Mouse (Mus musculus) frontal cortex, adult 2 months (tissue): ENCODE results near the gene Gigyf1. TPM values are rescaled to one million over a fixed set of nuclear protein-coding genes. Genes with fewer than 3 reads are reported as not detected.

Experiments used
- DNase-seq, 2 experiments: peaks; one replicate each; pipeline ENCODE4 v3.0.0; 2022; ENCODE audit warnings: low spot score in 1 of 2; ENCODE audit errors: extremely low spot score in 1 of 2
- polyA plus RNA-seq: library from polyadenylated mRNA; depleted of rRNA; stranded (reverse); fragments of >200 nt; gene quantifications from 2 replicates; pipeline ENCODE4 v1.2.3, GENCODE M21; 2012

Gene Gigyf1
- polyA plus RNA-seq, 1 experiment, result 56.4 TPM

DNA sequence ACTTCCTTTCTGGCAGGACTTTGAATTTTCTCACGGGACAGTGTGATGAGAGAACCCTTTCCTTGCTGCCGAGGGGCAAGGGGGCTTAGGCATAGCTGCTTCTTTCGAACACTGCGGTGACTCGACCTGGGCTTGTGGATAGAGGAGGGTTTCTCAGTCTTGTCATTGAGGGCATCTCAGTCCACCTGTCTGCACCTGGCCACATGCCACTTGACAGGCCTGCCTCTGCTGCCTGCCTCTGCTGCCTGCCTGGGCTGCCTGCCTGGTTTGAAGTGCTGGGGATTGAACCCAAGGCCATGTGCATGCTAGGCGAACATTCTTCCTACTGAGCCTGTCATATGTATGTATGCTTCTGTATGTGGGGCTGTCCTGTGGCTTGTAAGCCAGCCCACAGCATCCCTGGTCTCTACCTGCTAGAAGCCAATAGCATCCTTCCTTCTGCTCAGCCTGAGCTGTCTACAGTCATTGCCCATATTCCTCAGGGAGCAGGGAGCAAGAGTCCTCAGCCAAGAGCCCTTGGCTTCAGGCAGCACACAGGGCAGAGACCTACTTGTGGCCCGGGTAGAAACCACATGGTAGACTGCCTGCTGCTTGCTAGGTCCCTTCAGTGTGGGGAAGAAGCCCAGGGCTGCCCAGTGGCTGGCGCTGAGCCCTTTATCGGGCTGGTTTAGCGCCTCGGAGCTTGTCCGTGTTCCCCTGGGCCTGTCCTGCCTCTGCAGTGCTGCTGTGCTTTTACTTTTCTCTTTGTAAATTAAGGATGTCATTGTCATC, 4.2 kb upstream of the Gigyf1 start:
- DNase-seq, result no peak

DNA sequence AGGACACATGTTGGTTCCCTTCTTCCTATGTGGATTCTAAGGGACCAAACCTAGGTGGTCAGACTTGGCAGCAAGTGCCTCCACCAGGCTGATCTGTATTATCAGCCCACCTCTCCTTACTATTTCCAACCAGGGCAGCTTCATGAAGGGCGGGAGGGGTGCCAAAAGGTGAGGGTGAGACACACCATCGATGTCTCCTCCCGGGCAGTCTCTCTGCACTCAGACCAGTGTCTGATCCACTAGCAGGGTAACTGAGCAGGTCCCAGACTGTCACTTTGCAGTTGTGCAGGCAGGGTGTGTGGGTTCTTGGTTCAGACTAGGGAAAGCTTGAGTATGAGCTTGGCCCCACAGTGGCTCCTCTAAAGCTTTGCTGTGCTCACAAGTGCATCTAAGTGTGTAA, 3.5 kb upstream of the Gigyf1 start:
- no peak for DNase-seq

DNA sequence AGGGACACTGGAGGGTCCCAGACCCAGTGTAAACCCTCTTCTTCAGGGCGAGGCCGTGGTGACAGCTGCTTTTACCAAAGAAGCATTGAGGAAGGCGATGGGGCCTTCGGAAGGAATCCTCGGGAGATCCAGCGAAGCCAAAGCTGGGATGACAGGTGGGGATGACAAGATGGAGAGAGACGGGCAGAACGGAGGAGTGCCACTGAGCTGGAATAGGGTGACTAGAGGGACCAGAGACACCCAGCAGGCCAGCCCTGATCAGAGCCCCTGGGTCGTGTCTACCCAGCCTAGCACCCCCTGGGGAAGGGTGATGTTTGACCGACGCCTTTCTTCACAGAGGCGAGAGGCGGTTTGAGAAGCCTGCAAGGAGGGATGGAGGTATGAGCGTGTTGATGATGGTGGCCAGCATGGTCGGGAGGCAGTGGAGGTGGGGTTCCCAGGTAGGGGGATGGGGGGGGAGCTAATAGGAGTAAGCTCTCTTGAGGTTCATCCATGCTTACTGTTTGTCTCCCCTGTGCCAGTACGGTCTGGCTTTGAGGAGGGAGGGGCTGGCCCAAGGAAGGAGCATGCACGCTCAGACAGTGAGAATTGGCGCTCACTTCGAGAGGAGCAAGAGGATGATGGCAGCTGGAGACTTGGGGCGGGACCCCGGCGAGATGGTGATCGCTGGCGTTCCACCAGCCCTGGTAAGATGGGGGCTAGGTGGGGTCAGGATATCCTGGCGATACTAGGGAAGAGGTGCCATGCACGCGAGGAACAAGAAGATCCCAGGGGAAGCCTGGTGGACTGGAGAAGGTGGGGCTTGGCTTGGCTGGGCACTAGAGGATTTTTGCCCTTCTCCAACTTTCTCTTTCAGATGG, 1.6 kb downstream of the Gigyf1 start:
- no peak for DNase-seq

DNA sequence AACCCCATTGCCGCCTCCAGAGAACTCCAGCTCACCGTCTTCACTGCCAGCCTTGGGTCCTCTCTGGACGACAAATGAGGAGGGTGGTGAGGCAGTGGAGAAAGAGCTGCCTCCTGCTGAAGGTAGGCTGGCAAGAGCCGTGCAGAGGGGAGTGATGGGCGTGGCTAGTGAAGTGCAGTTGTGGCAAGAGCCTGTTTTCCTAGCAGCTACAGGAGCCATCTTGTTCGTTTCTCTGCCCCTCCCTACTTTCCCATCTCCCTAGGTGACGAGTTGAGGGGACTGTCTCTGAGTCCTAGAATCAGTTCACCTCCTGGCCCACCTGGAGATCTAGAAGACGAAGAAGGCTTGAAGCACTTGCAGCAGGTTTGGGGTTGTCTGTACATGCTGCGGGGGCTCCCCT, 3.5 kb downstream of the Gigyf1 start:
- no peak for DNase-seq

DNA sequence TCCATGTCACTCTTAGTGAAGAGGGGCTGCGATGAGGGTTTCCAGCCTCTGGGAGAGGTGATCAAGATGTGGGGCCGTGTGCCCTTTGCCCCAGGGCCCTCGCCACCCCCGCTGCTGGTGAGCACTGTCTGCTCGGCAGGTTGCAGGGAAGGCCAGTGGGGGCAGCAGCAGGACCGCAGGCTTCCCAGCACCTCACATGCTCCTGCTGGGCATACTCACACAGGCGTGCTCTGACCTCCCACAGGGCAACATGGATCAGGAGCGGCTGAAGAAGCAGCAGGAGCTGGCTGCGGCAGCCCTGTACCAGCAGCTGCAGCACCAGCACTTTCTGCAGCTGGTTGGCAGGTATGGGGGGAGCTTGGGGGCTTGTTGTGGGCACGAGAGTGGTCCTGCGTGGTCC, 4.4 kb downstream of the Gigyf1 start:
- no peak for DNase-seq

DNA sequence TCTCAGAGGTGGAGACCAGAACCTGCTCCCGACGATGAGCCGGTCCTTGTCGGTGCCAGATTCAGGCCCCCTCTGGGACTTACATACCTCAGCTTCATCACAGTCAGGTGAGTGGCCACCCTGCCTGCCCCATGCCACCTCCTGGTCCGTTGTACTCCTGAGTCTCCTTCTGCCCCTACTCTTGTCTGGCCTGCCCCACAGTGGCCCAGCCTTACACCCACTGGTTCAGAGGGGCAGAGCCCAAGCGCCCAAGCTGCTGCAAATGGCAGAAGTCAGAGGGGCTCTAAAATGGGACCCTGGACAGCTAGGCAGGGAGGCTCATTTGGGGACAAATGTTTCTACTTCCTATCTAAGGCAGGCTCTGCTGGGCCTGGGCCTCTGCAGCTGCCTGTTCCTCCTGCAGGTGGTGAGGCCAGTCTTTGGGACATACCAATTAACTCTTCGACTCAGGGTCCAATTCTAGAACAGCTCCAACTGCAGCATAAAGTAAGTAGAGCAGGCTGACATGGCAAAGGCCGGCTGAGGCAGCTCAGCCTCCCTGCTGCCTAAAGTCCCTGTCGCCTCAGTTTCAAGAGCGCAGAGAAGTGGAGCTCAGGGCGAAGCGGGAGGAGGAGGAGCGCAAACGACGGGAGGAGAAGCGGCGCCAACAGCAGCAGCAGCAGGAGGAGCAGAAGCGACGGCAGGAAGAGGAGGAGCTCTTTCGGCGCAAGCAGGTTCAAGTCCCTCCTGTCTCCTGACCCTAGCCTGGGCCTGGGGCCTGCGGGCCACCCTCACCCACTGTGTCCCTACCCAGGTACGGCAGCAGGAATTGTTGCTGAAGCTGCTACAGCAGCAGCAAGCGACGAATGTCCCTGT, 5.3 kb downstream of the Gigyf1 start:
- no peak for DNase-seq

DNA sequence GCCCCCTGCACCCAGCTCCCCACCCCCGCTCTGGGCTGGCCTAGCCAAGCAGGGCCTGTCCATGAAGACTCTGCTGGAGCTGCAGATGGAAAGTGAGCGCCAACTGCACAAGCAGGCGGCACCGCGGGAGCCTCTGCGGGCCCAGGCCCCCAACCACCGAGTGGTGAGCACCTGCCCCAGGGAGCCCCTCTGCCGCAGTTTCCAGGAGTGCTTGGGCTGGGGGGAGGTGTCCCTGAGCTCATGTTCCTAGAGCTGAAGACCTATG, 5.8 kb downstream of the Gigyf1 start:
- no peak for DNase-seq

DNA sequence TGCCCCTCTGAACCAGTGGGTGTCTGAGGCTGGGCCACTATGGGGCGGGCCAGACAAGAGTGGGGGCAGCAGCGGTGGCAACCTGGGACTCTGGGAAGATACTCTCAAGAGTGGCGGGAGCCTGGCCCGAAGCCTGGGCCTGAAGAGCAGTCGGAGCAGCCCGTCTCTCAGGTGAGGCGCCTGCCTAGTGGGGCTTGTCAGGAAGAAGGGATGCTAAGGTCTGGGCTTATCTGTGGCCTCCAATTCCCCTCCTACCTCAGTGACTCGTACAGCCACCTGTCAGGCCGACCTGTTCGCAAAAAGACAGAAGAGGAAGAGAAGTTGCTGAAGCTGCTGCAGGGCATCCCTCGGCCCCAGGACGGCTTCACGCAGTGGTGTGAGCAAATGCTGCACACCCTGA, 6.3 kb downstream of the Gigyf1 start:
- no peak for DNase-seq

DNA sequence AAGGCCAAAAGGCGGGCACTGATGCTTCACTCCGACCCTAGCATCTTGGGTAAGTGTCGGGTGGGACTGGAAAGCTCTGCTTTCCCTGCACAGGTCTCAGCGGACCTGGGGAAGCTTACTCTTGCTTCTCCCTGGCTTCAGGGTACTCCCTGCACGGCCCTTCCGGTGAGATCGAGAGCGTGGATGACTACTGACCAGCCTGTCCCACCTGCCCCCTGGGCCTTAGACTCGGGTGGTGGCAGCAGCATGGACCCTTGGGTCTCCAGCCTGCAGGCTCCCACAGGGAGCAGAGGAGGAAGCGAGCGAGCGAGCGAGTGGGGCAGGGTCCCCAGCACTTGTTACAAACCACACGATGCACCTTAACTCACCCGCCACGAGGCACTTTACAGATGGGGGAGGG, 7.2 kb downstream of the Gigyf1 start:
- DNase-seq, result no peak

DNA sequence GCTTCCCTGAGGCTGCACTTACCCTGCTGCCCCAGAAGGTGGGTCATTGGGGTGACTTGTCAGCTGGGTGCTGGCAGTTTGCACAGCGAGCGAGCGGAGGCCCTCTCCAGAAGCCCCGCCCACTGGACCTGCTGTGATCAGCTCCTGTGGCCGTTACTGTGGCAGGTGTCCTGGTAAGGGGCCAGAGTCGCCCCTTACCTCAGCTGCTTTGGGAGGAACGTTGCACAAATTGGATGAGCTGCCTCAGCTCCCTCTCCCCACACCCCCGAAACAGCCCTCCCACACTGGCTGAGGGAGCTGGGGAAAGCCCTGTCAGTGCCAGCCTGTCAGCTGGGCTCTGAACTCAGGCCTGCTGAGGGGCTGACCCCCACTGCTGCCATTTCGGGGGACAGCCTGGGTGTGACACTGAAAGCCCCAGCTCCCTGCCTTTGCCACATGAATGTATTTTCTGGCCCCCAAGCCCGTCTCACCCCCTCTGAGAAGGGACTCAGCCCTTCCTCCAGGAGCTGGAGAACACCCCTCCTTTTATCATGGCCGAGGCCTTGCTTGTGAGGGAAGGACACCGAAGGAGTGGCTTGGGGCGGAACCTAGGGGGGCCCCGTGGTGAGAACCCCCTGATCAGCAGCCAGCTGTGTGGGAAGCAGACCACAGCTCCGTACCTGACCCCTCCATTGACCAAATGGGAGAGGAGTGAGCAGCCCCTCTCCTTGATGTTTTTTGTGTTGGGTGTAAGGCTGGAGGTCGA, 8.0 kb downstream of the Gigyf1 start:
- DNase-seq, result peak in 1 of 2 experiments; percentile 51

DNA sequence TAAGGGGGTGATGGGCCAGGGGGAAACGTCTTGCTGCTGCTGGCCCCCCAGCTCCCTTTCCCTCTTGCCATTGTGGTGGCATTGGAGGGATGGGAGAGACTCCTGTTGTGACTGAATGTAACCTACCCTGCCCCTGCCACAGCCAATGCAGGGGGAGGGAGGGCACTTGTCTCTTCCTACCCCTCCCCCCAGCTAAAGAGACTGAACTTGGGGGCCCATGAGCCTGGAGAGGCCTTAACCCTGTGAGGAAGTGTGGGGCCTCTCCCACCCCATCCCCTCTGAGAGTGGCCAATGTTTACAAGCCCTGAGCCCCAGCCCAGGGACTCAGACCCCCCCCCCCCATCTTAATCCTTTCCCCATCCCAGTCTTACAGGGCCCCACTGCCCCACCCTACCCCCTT, 9.1 kb downstream of the Gigyf1 start:
- DNase-seq, result no peak

DNA sequence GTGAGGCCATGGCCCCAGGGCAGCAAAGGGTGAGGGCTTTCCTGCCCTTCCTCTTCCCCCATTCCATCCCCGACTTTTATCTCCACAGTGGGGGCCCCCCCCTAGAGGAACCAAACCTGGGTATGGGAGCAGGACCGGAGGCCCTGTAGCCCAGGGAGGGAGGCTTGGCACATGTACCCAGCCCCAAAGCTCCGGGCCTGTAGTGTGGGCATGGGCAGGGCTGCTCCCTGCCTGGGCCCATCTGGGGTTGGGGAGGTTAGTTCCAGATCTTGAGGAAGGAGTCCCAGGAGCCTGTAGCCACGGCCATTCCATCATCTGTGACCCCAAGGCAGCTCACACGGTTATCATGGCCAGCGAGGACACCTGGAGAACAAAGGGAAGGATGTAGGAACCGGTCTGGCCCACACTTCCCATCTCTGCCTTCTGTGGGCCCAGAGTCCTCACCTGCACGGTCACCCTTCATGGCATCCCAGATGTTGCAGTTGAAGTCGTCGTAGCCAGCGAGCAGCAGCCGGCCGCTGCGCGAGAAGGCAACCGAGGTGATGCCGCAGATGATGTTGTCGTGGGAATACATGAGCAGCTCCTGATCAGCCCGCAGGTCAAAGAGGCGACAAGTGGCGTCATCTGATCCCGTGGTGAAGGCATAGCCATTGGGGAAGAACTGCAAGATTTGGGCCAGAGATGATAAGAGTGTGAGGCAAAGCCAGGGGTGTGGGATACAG, 10.1 kb downstream of the Gigyf1 start:
- DNase-seq, result no peak

DNA sequence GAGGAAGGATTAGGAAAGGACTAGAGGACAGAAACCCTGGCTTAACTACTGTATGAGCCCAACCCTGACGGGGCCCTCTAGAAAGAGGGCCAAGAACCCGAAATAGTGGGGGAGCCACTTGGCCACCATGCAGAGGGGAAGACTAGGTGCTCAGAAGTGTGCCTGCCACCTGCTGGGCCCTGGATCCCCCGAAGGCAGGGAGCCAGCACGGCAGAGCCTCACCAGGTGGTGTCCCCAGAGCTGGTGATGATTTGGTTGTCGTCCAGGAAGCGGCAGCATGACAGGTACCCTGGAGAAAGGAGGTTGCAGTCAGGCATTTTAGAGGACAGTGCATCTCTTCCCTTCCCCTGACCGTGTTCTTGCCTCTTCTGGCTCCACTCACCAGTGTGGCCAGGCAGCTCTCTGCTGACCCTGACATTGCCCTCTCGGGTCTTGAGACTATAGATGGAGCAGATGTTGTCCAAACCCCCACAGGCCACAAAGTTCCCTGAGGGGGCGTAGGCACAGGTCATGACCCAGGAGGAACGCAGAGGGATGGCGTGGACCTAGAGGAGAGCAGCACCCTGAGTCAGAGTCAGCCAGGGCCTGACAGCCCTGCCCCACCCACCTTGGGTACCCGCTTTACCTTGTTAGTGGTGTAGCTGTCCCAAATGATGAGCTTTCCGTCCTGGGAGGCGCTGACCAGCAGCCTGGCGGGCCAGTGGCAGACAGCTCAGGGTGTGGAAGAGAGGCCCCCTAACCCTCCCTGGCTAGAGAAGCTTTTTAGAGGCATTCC, 11.1 kb downstream of the Gigyf1 start:
- no peak for DNase-seq

DNA sequence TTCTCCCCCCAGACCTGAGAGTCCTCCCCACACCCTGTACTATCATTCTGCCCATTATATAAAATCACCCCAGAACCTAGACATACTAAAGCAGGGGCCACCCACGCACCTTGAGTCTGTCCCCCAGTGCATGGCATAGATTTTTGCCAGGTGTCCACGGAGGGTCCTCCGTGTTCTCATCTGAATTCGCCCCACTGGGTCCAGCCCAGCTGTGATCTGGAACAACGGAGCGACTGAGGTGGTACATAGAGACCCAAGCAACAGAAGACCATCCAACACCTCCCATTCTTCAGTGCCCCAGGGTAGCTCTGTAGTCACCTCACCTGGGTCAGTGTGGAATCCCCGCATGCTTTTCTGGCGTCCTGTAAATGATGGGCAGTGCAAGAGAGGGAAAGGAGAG, 11.7 kb downstream of the Gigyf1 start:
- no peak for DNase-seq

DNA sequence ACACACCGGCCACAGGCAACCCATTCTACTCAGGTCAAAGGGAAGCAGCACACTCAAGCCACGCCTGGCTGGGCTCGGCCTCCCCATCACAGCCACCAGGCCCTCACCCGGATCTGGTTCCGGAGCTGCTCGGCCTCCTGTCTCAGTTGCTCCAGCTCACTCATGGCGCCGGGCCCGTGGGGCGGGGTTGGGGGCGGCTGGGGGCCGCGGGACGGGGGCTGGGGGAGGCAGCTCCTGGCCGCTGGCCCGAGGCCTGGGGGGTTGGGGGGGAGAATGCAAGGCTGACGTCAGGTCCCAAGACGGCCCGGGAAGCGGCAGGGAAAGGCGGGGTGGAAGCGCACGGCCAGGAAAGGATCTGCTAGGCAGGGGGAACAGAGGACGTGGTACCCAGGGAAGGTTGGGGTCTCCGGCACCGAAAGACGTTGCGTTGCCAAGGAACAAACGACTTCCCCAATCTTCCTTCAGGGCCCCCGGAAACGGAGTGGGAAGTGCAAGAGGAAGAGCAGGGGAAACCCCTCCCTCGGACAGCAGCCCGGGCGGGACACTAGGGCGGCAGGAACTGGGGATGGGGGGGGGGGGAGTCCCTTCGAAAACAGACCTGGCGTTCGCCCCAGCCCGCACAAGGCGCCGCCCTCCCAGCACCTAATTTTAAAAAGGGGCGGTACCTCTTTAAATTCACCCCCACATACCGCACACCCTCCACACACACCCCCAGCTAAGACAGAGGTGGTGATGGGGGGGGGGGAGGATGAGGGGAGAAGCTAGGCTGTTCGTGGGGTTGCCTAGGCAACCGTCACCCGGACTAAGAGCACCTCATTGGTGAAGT, 12.5 kb downstream of the Gigyf1 start:
- DNase-seq, result peak; percentile 73 to 84

DNA sequence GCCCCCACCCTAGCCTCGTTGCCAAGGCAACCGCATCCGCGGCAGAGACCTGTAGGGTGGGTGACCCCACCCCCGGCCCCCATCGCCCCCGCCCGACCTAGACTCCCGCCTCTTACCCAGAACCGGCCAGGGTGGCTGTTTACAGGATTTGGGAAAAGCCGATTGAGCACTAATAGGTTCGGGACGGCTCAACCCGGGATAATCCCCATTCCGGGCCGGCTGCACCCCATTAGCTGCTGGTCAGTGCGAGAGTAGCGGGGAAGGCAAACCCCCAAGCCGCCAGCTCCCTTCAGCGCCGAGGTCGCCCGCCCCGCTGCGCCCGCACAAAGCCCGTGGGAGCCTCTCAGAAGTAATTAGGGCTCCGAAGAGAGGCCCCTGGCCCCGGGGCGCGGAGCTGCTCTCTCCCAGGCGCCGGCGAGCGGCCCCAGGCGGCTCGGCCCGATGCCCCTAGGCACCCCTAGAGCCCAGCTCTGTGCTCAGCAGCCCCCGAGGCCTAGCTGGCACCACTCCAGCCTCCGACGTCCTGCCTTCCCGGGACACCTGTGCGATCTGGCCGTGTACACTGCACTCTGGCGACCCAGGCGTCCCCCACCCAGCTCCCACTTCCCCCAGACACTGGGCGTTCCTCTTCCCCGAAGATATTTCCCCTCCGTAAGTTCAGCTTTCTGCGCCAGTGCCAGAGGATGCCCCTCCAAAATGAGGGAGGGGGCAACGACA, 13.2 kb downstream of the Gigyf1 start:
- DNase-seq, result no peak

DNA sequence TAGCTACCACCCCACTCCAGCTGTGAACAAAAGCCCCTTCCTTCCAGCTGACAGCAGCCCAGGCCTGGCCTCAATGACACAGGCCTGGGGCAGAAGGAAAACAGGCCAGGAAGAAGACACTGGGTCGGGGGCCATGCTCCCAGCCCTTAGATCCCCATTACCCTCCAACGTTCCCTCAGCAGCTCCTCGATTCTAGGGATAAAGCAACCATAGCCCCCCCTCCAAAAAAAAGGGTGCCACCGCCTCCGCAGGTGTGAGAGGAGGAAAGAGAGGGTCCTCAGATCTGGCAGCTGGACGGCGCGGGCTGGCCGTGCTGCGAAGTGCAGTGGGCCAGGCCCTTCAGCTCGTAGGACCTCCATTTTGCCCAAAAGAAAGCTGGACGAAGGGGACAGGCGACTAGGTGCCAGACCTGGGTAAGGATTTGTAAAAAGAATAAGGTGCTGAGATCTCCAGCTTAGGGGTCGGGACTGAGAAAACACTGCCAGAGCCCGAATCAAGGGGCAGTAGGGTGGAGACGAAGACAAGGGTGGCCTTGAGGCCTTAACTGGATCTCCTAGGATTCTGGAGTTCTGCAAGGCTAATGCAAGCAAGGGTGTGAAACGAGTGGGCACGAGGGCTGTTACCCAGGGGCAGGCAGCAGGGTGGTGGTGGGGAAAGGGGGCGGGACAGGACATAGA, 13.9 kb downstream of the Gigyf1 start:
- no peak for DNase-seq
